ENCODE assay signal across 8 mouse cellular contexts in the genomic region with DNA sequence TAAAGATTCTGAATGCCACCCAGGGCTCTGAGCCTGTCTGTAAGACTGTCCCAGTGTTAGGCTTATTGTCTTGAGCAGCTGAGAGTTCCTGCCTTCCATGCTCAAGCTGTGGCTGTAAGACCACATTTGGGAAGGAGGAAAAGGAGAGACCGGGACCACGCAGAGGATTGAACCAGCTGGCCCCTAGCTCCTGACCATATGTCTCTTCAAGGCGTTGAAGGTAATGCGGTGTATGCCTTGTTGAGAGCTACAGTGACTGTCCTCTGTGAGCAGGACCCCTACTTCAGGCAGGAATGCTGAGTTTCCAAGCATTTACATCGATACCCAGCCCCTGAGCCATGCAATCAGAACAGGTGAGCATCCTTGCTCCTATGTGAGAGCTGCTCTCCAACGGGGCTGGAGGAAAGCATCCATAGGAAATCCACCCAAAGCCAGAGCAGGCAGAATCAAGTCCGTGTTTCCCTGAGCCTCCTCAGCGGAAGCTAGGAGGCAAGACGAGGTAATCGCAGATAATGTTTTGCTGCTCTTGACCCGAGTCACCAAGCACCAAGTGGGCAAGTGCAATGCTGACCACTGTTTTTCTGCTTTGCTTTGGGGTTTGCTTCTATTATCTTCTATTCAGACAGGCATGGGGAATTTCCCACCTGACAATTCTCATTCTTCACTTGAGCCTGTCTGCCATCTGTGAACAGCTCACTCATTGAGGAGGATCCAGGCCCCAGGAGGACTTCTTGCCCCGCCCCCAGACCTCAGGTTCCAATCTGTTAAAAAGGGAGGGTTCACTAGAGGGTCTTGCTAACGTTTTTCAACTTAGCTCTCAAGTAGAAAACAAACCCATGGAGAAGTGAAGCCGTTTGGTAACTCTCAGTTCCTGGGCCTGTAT. TPM values are rescaled to one million over a fixed set of nuclear protein-coding genes. Genes with fewer than 3 reads are reported as not detected.
DNase-seq lines count a peak whose midpoint lies in the region; ATAC-seq and TF ChIP-seq lines count a peak whose summit lies in the region.
"Had no signal": no experiment of that assay in that cellular context is flagged by ENCODE, and none has a peak within 500 bp of the region (broad histone marks: within the 10 kb centered on the region; RNA-seq: fewer than 3 reads in every experiment).

No protein-coding gene starts in this region.

- DNase-seq in stomach, postnatal 0 days (ENCODE audit: low spot score), result no peak
- peak; percentile 63 for DNase-seq in embryonic facial prominence, embryonic 11.5 days (ENCODE audit: low spot score)
- no peak for DNase-seq in urinary bladder, postnatal 36 days (ENCODE audit: low spot score in 2 of 2)
- no peak for DNase-seq in adrenal gland, postnatal 10 days
- no peak for DNase-seq in kidney, postnatal 10 days

- no peaks in the 10 kb centered on the region for H3K9me3 ChIP-seq in stomach, embryonic 15.5 days
- no peaks in the 10 kb centered on the region for H3K9me3 ChIP-seq in stomach, postnatal 0 days (ENCODE audit: control insufficient read depth, low read length)
- H3K9me3 ChIP-seq in embryonic facial prominence, embryonic 11.5 days (replicated peaks; ENCODE audit: control insufficient read depth, low read length), result no peaks in the 10 kb centered on the region
- H3K9me3 ChIP-seq in intestine, postnatal 0 days (ENCODE audit: control insufficient read depth), result no peaks in the 10 kb centered on the region

- H3K9ac ChIP-seq in stomach, embryonic 15.5 days, result no peak overlapping the region
- H3K9ac ChIP-seq in stomach, postnatal 0 days (ENCODE audit: low read length), result no peak overlapping the region
- peak overlapping the region; percentile 28; the same call in 1 of the 2 replicates for H3K9ac ChIP-seq in embryonic facial prominence, embryonic 11.5 days (replicated peaks; ENCODE audit: low read length)
- no peak overlapping the region for H3K9ac ChIP-seq in intestine, postnatal 0 days (ENCODE audit: low read depth, low read length)

- no peak for ATAC-seq in stomach, embryonic 15.5 days (ENCODE audit: insufficient read depth, low FRiP score, low read depth)
- ATAC-seq in stomach, postnatal 0 days (ENCODE audit: low FRiP score, low TSS enrichment), result no peak
- ATAC-seq in embryonic facial prominence, embryonic 11.5 days (replicated peaks; ENCODE audit: insufficient number of reproducible peaks, low FRiP score, low TSS enrichment, low read depth), result no peak
- no peak for ATAC-seq in intestine, postnatal 0 days

- H3K4me1 ChIP-seq in stomach, embryonic 15.5 days, result peaks cover 34% of the 10 kb centered on the region
- H3K4me1 ChIP-seq in stomach, postnatal 0 days (replicated peaks; ENCODE audit: control insufficient read depth, insufficient read depth), result peaks cover 2% of the 10 kb centered on the region
- peaks cover 7% of the 10 kb centered on the region for H3K4me1 ChIP-seq in embryonic facial prominence, embryonic 11.5 days (ENCODE audit: control insufficient read depth, insufficient read depth, low read length)
- H3K4me1 ChIP-seq in intestine, postnatal 0 days (replicated peaks; ENCODE audit: control insufficient read depth, insufficient read depth, low read length), result no peaks in the 10 kb centered on the region

- no peak overlapping the region for H3K4me3 ChIP-seq in stomach, embryonic 15.5 days (replicated peaks)
- H3K4me3 ChIP-seq in stomach, postnatal 0 days (ENCODE audit: low read depth, low read length), result no peak overlapping the region
- peak overlapping the region; percentile 88 for H3K4me3 ChIP-seq in embryonic facial prominence, embryonic 11.5 days (ENCODE audit: low read depth, low read length)
- H3K4me3 ChIP-seq in intestine, postnatal 0 days (ENCODE audit: low read depth, low read length), result no peak overlapping the region

- no peaks in the 10 kb centered on the region for H3K27me3 ChIP-seq in stomach, embryonic 15.5 days (replicated peaks)
- H3K27me3 ChIP-seq in stomach, postnatal 0 days (ENCODE audit: control insufficient read depth, insufficient read depth, low read length), result no peaks in the 10 kb centered on the region
- H3K27me3 ChIP-seq in embryonic facial prominence, embryonic 11.5 days (ENCODE audit: control insufficient read depth, insufficient read depth, low read length), result no peaks in the 10 kb centered on the region
- peaks cover 23% of the 10 kb centered on the region for H3K27me3 ChIP-seq in intestine, postnatal 0 days (replicated peaks; ENCODE audit: control insufficient read depth, insufficient read depth, low read length)

- H3K27ac ChIP-seq in stomach, embryonic 15.5 days, result no peak overlapping the region
- no peak overlapping the region for H3K27ac ChIP-seq in stomach, postnatal 0 days (replicated peaks)
- H3K27ac ChIP-seq in embryonic facial prominence, embryonic 11.5 days (replicated peaks; ENCODE audit: low read depth, low read length), result no peak overlapping the region; the same call in none of the 2 replicates
- no peak overlapping the region for H3K27ac ChIP-seq in intestine, postnatal 0 days (ENCODE audit: low read depth, low read length)
- H3K27ac ChIP-seq: macrophage had no signal

- 0 out of 2 replicates have a peak overlapping the region, but pooled peaks have one; percentile 17 for H3K4me2 ChIP-seq in stomach, embryonic 15.5 days
- H3K4me2 ChIP-seq in stomach, postnatal 0 days (replicated peaks; ENCODE audit: low read depth), result no peak overlapping the region; the same call in 1 of the 2 replicates
- H3K4me2 ChIP-seq in embryonic facial prominence, embryonic 11.5 days (ENCODE audit: low read depth, low read length), result peak overlapping the region; percentile 34
- peak overlapping the region; percentile 94; the same call in 1 of the 2 replicates for H3K4me2 ChIP-seq in intestine, postnatal 0 days (replicated peaks; ENCODE audit: low read depth)

- H3K36me3 ChIP-seq in stomach, embryonic 15.5 days, result no peaks in the 10 kb centered on the region
- H3K36me3 ChIP-seq in stomach, postnatal 0 days (ENCODE audit: control insufficient read depth, insufficient read depth, low read length), result no peaks in the 10 kb centered on the region
- no peaks in the 10 kb centered on the region; the same call in 1 of the 2 replicates for H3K36me3 ChIP-seq in embryonic facial prominence, embryonic 11.5 days (replicated peaks; ENCODE audit: control insufficient read depth, insufficient read depth, low read depth, low read length)
- H3K36me3 ChIP-seq in intestine, postnatal 0 days (ENCODE audit: control insufficient read depth, insufficient read depth), result no peaks in the 10 kb centered on the region

- TF ChIP-seq EP300 in stomach, postnatal 0 days (optimal IDR thresholded peaks at IDR 0.05), result no peak

- no peak for TF ChIP-seq CTCF in stomach, postnatal 0 days (IDR thresholded peaks at IDR 0.05; ENCODE audit: low read depth)
- TF ChIP-seq CTCF in intestine, postnatal 0 days (IDR thresholded peaks at IDR 0.05; ENCODE audit: low read depth), result no peak

- WGBS in stomach, embryonic 15.5 days, result 45% methylated on average over 14 of the region's 14 CpGs
- 53% methylated on average over 14 of the region's 14 CpGs for WGBS in stomach, postnatal 0 days
- WGBS in embryonic facial prominence, embryonic 11.5 days, result 38% methylated on average over 14 of the region's 14 CpGs
- 54% methylated on average over 14 of the region's 14 CpGs for WGBS in intestine, postnatal 0 days

RNA-seq across cellular contexts. Expression of a gene that starts 3.0 kb away (rescaled TPM):
- 1.0 and 1.2 TPM in 2 replicates for polyA plus RNA-seq in stomach, embryonic 15.5 days (2015; fragmentation: Nextera tagmentation; extraction: Ambion mirVana)
- 0.35 and 0.40 TPM in 2 replicates for polyA plus RNA-seq in stomach, postnatal 0 days (2015; fragmentation: Nextera tagmentation; extraction: Ambion mirVana)
- 3.5 and 4.6 TPM in 2 replicates for polyA plus RNA-seq in embryonic facial prominence, embryonic 11.5 days (2014; fragmentation: Nextera tagmentation; extraction: Ambion mirVana)
- polyA plus RNA-seq in intestine, postnatal 0 days (2015; fragmentation: Nextera tagmentation; extraction: Ambion mirVana), result 0.37 and 0.55 TPM in 2 replicates
- total RNA-seq in adrenal gland, postnatal 10 days (2021), result 10 to 100 TPM in 1 of 2 experiments, 1 to 10 TPM in 1; 8.8 to 10.9 TPM
